Comparison of ENCODE assay signal across 28 mouse cellular contexts in the genomic region with DNA sequence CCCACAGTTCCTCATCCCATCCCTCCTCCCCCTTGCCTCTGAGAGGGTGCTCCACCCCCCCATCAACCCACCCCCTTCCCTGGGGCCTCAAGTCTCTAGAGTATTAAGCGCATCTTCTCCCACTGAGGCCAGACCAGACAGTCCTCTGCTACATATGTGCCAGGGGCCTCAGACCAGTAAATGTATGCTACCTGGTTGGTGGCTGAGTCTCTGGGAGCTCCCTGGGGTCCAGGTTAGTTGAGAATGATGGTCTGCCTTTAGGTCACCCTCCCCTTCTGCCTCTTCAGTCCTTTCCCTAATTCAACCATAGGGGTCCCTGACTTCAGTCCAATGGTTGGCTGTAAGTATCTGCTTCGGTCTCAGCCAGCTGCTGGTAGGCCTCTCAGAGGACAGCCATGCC.
"Had no signal": no experiment of that assay in that cellular context is flagged by ENCODE, and none has a peak within 500 bp of the region (broad histone marks: within the 10 kb centered on the region; RNA-seq: fewer than 3 reads in every experiment).

No protein-coding gene starts in this region.

- DNase-seq: heart, postnatal 36 days; heart, postnatal 4 days; kidney, adult 11 months; kidney, adult 18-20 months; kidney, adult 2 months; kidney, adult 8-10 months; kidney, adult 9 months; kidney, postnatal 10 days; kidney, postnatal 14 days; kidney, postnatal 25 days; kidney, postnatal 36 days; kidney, postnatal 4 days; layer of hippocampus, adult 9-11 months; layer of hippocampus, postnatal 36 days had no signal

- H3K27ac ChIP-seq: heart, embryonic 13.5 days; heart, embryonic 15.5 days; hindbrain, embryonic 10.5 days; hindbrain, embryonic 12.5 days; hindbrain, embryonic 13.5 days; hindbrain, embryonic 14.5 days; hindbrain, embryonic 15.5 days; hindbrain, postnatal 0 days; intestine, embryonic 15.5 days; kidney, embryonic 15.5 days; kidney, postnatal 0 days; layer of hippocampus, adult 2 months; left cerebral cortex, adult 2 months had no signal

- H3K36me3 ChIP-seq: heart, embryonic 12.5 days; heart, embryonic 13.5 days; heart, embryonic 15.5 days; hindbrain, embryonic 10.5 days; hindbrain, embryonic 12.5 days; hindbrain, embryonic 13.5 days; hindbrain, embryonic 15.5 days; intestine, embryonic 15.5 days; kidney, embryonic 15.5 days had no signal

- H3K4me1 ChIP-seq: heart, embryonic 15.5 days; hindbrain, embryonic 10.5 days; hindbrain, embryonic 12.5 days; hindbrain, embryonic 13.5 days; hindbrain, embryonic 15.5 days; intestine, embryonic 15.5 days had no signal

- H3K9me3 ChIP-seq: heart, embryonic 15.5 days; hindbrain, embryonic 15.5 days; intestine, embryonic 15.5 days; kidney, embryonic 15.5 days had no signal

- H3K27me3 ChIP-seq: heart, embryonic 12.5 days; heart, embryonic 13.5 days; heart, embryonic 15.5 days; hindbrain, embryonic 12.5 days; hindbrain, embryonic 13.5 days; hindbrain, embryonic 15.5 days; intestine, embryonic 15.5 days; kidney, embryonic 15.5 days had no signal

- H3K4me3 ChIP-seq: heart, embryonic 12.5 days; heart, embryonic 13.5 days; heart, embryonic 15.5 days; hindbrain, embryonic 10.5 days; hindbrain, embryonic 12.5 days; hindbrain, embryonic 13.5 days; hindbrain, embryonic 15.5 days; intestine, embryonic 15.5 days; kidney, embryonic 15.5 days; layer of hippocampus, adult 2 months; left cerebral cortex, adult 2 months had no signal
